Mouse (Mus musculus): ENCODE results near the gene Mtss1l. TPM values are rescaled to one million over a fixed set of nuclear protein-coding genes. Genes with fewer than 3 reads are reported as not detected.
A peak's percentile ranks its signal among the peaks of the same experiment; 100 is the strongest.

Mtss1l gene
- 100 to 1,000 TPM; 206 to 252 TPM for total RNA-seq (2021)

- peak; percentile 55 to 63 for DNase-seq (ENCODE audit: extremely low spot score in 1 of 2, low spot score in 1 of 2)
These were observed at the start of gene Mtss1l for GRCm38 (mm10) chr8:110720685-110721598. Gene Mtss1l (plus strand): TSS chr8:110721476.

- DNase-seq (ENCODE audit: extremely low spot score in 1 of 2, low spot score in 1 of 2), result no peak
These were observed 49.1 kb upstream of the Mtss1l start for GRCm38 (mm10) chr8:110672133-110672532.

GRCm38 (mm10) chr8:110673168-110673567, 48.1 kb upstream of the Mtss1l start:
- DNase-seq (ENCODE audit: extremely low spot score in 1 of 2, low spot score in 1 of 2), result no peak

- DNase-seq (ENCODE audit: extremely low spot score in 1 of 2, low spot score in 1 of 2), result no peak
These were observed 46.7 kb upstream of the Mtss1l start for GRCm38 (mm10) chr8:110674589-110674988.

DNA sequence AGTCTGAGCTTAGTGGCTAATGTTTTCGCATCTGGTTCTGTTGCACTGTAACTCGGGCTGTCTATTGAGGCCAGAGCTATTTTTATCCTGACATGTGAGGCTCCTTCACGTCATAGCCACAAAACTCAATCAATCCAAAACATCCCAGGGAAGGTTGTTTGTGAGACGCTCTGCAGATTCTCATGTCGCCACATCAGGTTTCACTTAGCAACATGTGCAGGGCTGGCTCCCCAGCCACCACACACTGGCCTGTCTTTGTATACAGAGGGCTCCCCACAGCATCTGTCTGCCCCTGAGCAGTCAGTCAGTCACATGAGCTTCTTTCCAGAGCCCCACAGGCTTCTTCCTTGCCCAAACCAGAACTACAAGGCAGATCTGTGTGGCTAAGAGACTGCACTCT, 44.6 kb upstream of the Mtss1l start:
- DNase-seq (ENCODE audit: extremely low spot score in 1 of 2, low spot score in 1 of 2), result no peak

DNA sequence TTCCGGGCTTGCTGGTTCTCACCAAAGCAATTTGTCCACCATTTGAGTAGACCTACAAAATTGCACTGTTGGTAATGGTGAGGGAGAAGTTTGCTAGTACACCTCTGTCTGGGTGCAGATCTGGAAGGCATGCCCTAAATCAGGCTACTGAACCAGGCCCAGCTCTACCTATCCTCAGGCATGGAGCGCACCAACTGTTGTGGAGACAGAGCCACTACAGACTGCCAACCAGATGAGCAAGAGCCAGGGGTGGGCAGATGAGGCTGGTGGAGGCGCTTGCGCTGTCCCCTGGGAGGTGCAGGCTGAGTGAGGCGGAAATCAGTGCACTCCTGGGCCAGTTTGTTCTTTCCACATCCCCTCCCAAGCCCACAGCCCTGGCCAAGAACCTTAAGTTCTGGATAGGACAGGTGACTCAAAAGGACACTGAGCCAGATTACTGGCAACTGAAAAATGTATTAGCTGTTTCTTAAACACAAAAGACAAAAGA, 44.1 kb upstream of the Mtss1l start:
- no peak for DNase-seq (ENCODE audit: extremely low spot score in 1 of 2, low spot score in 1 of 2)

- no peak for DNase-seq (ENCODE audit: extremely low spot score in 1 of 2, low spot score in 1 of 2)
These were observed 42.3 kb upstream of the Mtss1l start for GRCm38 (mm10) chr8:110678989-110679388.

DNA sequence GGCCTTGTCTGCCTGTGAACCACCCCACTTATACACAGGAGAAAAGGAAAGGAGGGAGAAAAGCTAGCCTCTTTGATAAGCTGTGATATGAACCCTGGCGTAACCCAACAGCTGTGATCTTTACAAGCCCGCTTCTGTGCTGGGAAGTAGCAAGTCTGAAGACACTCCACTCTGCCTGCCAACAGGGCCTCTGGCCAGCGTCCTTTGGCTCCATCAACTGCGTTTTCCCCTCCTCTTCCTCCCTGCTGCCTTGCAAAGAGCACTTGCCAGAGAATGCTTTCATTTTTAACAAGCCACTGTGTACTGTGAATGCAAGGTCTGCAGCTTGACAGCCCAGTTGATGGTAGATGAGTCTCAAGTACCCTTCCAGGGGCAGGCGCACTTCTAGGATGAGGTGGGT, 33.5 kb upstream of the Mtss1l start:
- no peak for DNase-seq (ENCODE audit: extremely low spot score in 1 of 2, low spot score in 1 of 2)

DNA sequence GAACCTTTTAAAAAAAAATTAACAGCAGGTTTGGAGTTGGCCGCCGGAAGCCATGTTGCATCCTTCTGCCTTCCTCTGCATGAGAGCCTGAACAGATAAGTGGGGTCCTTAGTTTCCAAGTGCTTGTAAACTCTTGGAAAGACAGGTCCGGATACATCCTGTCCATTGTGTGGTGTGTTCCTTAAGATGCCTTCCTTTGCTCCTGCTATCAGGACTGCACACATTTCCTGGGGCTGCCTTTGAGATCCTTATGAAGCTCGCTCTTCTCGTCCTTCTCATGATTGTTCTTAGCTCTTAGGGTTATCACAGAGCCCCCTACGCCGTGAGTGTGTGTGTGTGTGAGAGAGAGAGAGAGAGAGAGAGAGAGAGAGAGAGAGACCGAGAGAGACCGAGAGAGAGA, 31.3 kb upstream of the Mtss1l start:
- no peak for DNase-seq (ENCODE audit: extremely low spot score in 1 of 2, low spot score in 1 of 2)

DNA sequence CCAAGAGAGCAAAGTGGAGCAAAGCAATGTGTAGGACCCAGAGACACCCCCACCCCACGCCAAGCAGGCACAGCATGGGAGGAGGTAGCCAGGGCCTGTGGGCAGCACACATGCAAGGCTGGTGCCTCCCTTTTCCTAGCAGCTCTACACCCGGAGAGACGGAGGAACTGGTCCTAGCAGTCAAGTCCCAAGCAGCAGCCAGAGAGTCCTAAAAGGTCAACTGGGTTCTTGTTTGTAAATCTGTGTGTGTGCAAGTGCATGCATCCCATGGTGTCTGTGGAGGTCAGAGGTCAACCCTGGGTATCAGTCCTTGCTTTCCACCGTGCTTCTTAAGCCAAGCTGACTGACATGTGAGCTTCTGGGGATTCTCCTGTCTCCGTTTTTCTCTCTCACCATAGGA, 27.1 kb upstream of the Mtss1l start:
- no peak for DNase-seq (ENCODE audit: extremely low spot score in 1 of 2, low spot score in 1 of 2)

- DNase-seq (ENCODE audit: extremely low spot score in 1 of 2, low spot score in 1 of 2), result no peak
These were observed 26.4 kb upstream of the Mtss1l start for GRCm38 (mm10) chr8:110694826-110695225.

DNA sequence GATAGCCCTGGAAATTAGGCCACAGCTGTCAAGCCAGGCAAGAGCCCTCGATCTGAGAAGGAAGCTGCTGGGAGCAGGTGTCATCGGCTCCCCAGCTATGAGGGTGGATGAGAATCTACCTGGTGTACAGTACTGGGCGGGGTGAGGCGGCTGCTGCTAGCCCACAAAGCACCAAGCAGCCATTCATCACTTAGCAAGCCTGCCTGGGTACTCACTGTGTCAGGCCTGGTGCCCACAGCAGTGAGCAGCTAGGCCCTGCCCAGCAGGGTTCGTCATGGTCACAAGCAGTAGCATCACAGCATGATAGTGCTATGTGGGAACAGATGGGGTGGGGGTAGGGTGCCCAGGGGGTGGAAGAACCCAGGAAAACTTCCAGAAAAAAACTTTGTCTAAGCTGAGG, 25.8 kb upstream of the Mtss1l start:
- DNase-seq (ENCODE audit: extremely low spot score in 1 of 2, low spot score in 1 of 2), result no peak

DNA sequence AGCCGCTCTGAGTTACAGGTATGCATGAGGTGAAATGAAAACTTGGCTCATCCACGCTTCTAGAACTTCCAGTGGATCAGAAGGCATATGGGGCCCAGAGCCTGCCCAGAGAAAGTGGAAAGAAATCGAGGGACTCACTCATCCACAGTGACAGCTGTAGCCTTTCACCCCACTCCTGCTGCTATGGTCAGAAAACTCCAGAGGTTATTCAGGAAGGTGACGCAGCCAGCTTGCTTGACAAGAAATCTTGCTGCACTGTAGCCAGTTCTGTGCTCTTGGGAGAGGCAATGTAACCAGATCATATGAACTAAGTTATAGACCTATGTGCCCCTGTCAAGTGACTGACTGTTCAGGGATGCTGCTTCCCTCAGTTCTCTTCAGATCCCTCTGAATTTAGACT, 25.2 kb upstream of the Mtss1l start:
- no peak for DNase-seq (ENCODE audit: extremely low spot score in 1 of 2, low spot score in 1 of 2)

- DNase-seq (ENCODE audit: extremely low spot score in 1 of 2, low spot score in 1 of 2), result no peak
These were observed 23.7 kb upstream of the Mtss1l start for GRCm38 (mm10) chr8:110697571-110697970.

DNA sequence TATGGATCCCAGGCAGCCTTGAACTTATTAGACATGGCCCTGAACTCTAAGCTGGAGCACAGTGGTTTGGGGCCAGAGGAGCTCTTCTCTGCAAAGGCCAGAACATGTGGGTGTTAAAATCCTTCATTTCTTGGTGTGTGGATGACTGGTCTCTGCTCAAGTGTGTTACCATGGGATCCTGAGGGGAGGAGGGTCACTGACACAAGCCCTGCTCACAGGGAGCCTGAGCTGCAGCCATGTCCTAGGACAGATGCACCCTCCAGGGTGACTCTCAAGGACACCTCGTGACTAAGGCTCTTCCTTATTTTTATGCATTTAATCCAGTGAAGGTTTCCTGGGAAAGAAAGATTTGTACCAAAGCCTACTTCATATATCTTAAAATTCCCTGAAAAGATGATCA, 23.2 kb upstream of the Mtss1l start:
- no peak for DNase-seq (ENCODE audit: extremely low spot score in 1 of 2, low spot score in 1 of 2)

GRCm38 (mm10) chr8:110699501-110699900, 21.8 kb upstream of the Mtss1l start:
- no peak for DNase-seq (ENCODE audit: extremely low spot score in 1 of 2, low spot score in 1 of 2)

DNA sequence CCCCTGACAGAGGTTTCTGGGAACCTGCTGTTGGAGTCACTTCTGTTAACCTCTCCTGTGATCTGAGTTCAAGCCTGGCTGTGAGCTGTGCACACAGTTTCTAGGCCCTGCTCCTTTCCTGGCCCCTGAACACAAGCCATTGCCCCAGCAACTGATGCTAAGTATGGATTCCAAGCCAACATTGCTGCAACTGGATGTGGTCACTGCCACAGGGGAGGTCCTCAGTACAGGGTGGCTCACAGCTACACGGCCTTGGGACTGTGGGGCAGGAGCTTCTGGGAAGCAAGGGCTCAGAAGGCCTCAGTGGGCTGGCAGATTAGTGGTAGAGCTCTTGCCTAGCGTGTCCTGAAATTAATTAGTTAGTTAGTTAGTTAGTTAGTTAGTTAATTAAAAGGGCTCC, 20.7 kb upstream of the Mtss1l start:
- no peak for DNase-seq (ENCODE audit: extremely low spot score in 1 of 2, low spot score in 1 of 2)

- DNase-seq (ENCODE audit: extremely low spot score in 1 of 2, low spot score in 1 of 2), result no peak
These were observed 18.4 kb upstream of the Mtss1l start for GRCm38 (mm10) chr8:110702636-110703459.

DNA sequence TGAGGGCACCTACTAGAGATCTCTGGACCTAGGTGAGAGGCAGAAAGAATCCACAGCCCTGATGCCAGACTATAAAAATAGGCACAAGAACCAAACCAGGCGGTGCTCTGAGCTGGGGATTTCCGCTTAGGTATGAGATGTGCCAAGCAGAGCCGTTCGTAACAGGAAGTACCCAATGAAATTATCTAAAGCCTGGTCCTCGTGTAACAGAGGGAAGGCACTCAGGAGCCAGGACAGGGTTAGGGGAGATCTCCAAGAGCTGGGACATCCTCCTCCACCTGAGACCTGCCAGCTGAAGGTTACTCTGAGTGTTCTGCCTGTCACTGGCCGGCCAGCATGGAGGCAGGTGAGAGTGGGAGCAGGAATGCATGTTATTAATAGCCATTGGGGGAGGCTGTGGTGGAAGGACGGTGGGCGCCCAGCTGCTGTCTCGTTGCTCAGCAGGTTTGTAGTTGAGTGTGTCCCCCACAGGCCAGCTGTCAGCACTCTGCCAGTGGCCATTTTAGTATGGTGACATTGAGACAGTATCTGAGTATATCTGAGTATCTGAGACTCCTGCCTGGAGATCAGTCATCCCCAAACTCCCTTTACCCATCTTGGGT, 17.7 kb upstream of the Mtss1l start:
- no peak for DNase-seq (ENCODE audit: extremely low spot score in 1 of 2, low spot score in 1 of 2)

GRCm38 (mm10) chr8:110704103-110704502, 17.2 kb upstream of the Mtss1l start:
- DNase-seq (ENCODE audit: extremely low spot score in 1 of 2, low spot score in 1 of 2), result no peak

Measured in layer of hippocampus, postnatal 25 days (tissue).